Mouse (Mus musculus): Measurements from ENCODE around the gene Lctl.

Gene Lctl

GRCm38 (mm10) chr9:64116876-64117275 lies at the start of gene Lctl:
Gene Lctl, plus strand, starts transcription at chr9:64117147.
- DNase-seq (ENCODE audit: low read depth, low spot score), result no peak

GRCm38 (mm10) chr9:64067787-64068186 lies 49.2 kb upstream of the Lctl start:
- no peak for DNase-seq (ENCODE audit: low read depth, low spot score)

- DNase-seq (ENCODE audit: low read depth, low spot score), result no peak
Observed at GRCm38 (mm10) chr9:64068571-64068970, 48.4 kb upstream of the Lctl start.

GRCm38 (mm10) chr9:64069131-64069530 lies 47.8 kb upstream of the Lctl start:
- no peak for DNase-seq (ENCODE audit: low read depth, low spot score)

- no peak for DNase-seq (ENCODE audit: low read depth, low spot score)
Observed at GRCm38 (mm10) chr9:64070674-64071073, 46.3 kb upstream of the Lctl start.

GRCm38 (mm10) chr9:64074831-64075230 lies 42.1 kb upstream of the Lctl start:
- DNase-seq (ENCODE audit: low read depth, low spot score), result no peak

- DNase-seq (ENCODE audit: low read depth, low spot score), result no peak
Observed at GRCm38 (mm10) chr9:64076412-64076811, 40.5 kb upstream of the Lctl start.

- no peak for DNase-seq (ENCODE audit: low read depth, low spot score)
Observed at GRCm38 (mm10) chr9:64078386-64078792, 38.6 kb upstream of the Lctl start.

GRCm38 (mm10) chr9:64079922-64080321 lies 37.0 kb upstream of the Lctl start:
- no peak for DNase-seq (ENCODE audit: low read depth, low spot score)

- no peak for DNase-seq (ENCODE audit: low read depth, low spot score)
Observed at GRCm38 (mm10) chr9:64084231-64084630, 32.7 kb upstream of the Lctl start.

- no peak for DNase-seq (ENCODE audit: low read depth, low spot score)
Observed at GRCm38 (mm10) chr9:64084661-64085399, 32.1 kb upstream of the Lctl start.

- no peak for DNase-seq (ENCODE audit: low read depth, low spot score)
Observed at GRCm38 (mm10) chr9:64085976-64086375, 31.0 kb upstream of the Lctl start.

GRCm38 (mm10) chr9:64086543-64086942 lies 30.4 kb upstream of the Lctl start:
- DNase-seq (ENCODE audit: low read depth, low spot score), result no peak

GRCm38 (mm10) chr9:64087461-64088235 lies 29.3 kb upstream of the Lctl start:
- peak; percentile 50 for DNase-seq (ENCODE audit: low read depth, low spot score)

- DNase-seq (ENCODE audit: low read depth, low spot score), result no peak
Observed at GRCm38 (mm10) chr9:64088346-64088745, 28.6 kb upstream of the Lctl start.

- DNase-seq (ENCODE audit: low read depth, low spot score), result no peak
Observed at GRCm38 (mm10) chr9:64089004-64089403, 27.9 kb upstream of the Lctl start.

- DNase-seq (ENCODE audit: low read depth, low spot score), result no peak
Observed at GRCm38 (mm10) chr9:64094083-64094482, 22.9 kb upstream of the Lctl start.

GRCm38 (mm10) chr9:64098282-64098681 lies 18.7 kb upstream of the Lctl start:
- DNase-seq (ENCODE audit: low read depth, low spot score), result no peak

- DNase-seq (ENCODE audit: low read depth, low spot score), result peak; percentile 28
Observed at GRCm38 (mm10) chr9:64100442-64100841, 16.5 kb upstream of the Lctl start.

- no peak for DNase-seq (ENCODE audit: low read depth, low spot score)
Observed at GRCm38 (mm10) chr9:64105301-64105700, 11.6 kb upstream of the Lctl start.

GRCm38 (mm10) chr9:64110502-64110901 lies 6.4 kb upstream of the Lctl start:
- no peak for DNase-seq (ENCODE audit: low read depth, low spot score)

GRCm38 (mm10) chr9:64114646-64115045 lies 2.3 kb upstream of the Lctl start:
- DNase-seq (ENCODE audit: low read depth, low spot score), result no peak

GRCm38 (mm10) chr9:64115756-64116155 lies 1.2 kb upstream of the Lctl start:
- DNase-seq (ENCODE audit: low read depth, low spot score), result no peak
